Mouse (Mus musculus) brain, embryonic 18.5 days (tissue): ENCODE results near the gene Ddah2.

Experiments
- DNase-seq: peaks from one replicate; pipeline ENCODE4 v3.0.0-alpha.2; 2012; ENCODE audit warnings: low read depth, low spot score

Ddah2 gene

DNA sequence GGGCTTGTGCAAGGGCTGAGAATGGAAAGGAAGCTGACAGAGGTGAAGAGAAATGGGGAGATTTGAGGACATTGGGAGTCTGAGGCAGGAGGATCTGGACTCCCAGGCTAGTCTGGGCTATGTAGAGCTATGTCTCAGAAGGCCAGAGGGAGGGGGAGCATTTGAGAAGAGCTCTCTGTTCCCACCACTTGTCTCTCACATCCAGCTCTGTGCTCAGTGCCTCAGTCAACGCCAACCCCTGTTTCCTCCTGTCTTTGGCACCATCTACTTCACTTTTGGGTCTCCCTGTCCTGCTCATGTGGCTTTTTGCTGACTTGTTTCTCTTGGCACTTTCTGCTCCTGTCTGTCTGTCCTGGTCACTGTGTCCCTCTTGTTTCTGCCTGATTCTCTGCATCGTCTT lies 18.4 kb downstream of the Ddah2 start:
- DNase-seq = no peak

DNA sequence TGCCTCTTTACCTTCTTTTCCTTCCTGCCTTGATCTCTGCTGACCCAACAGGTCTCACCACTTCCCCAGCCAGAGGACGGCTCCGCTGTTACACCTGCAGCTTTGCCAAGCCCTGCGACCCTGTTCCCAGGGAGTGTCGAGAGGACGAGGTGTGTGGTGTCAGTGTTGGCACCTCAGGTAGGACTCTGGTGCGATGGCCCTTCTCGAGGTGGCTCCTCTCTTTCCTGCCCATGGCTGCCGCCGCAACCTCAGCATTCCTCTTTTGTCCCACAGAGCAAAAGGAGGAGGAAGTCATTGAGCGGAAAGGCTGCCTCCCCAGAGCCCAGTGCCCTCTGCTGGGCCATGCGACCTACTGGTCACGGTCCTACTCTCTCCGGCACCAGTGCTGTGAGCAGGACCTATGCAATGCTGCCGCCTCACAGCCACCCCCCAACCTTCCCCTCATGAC lies 19.0 kb downstream of the Ddah2 start, which contains the start of gene Ly6g6d:
Gene Ly6g6d (minus strand): TSS at position 280 of the 448 bp plus-strand sequence.
- no peak for DNase-seq

DNA sequence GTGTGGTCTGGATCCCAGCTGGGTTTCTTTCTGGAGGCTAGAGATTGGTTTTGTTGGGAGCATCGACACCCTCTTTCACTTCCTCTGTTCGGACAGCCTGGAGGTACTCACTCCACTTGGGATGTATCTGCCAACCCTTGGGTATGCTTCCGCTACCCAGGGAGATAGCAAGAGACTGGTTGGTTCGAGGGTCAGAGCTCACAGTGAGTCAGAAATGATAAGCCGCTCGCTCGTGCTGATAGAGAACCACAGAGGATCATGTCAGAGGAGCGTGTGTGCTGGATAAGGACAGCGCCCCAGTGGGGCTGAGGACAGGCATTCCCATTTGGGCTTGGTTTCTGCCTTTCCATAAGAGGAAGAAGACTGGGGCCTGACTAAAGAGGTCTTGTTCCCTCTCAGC lies 20.9 kb downstream of the Ddah2 start:
- DNase-seq = no peak

DNA sequence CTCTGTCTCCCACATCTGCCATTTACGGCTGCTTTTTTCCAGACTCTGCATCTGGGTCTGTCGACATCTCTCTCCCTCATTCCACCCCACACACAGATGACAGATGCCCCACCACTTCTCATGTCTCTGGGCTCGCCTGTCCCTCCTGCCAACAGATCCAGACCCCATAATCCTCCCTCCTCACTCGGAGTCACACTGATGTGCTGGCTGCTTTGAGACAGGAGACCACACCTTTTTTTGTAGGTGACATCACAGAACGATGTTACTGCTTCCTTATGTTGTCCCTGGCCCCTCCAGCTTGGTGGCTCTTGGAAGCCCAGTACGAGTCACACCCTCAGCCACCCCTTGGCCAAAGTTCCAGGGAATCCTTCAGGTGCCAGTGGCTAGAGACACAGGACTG lies 21.4 kb downstream of the Ddah2 start:
- DNase-seq = no peak

DNA sequence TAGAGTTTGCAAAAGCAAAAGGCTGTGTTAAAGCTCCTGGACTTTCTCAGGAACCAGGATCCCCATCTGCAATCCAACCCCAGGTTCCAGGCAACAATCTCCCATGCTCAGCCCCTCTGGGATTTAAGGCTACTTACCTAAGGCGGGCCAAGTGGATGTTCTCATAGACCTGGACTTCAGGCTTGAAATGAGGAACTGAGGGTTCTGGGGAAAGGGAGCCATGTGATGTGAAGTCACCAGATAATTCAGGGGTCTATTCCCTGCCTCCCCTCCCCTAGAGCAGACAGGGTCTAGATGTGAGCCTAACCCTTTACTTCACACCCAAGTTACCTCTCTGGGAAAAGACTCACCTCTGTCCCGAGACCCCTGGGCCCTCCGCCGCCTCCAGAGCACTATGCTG lies 21.9 kb downstream of the Ddah2 start:
- DNase-seq = no peak

DNA sequence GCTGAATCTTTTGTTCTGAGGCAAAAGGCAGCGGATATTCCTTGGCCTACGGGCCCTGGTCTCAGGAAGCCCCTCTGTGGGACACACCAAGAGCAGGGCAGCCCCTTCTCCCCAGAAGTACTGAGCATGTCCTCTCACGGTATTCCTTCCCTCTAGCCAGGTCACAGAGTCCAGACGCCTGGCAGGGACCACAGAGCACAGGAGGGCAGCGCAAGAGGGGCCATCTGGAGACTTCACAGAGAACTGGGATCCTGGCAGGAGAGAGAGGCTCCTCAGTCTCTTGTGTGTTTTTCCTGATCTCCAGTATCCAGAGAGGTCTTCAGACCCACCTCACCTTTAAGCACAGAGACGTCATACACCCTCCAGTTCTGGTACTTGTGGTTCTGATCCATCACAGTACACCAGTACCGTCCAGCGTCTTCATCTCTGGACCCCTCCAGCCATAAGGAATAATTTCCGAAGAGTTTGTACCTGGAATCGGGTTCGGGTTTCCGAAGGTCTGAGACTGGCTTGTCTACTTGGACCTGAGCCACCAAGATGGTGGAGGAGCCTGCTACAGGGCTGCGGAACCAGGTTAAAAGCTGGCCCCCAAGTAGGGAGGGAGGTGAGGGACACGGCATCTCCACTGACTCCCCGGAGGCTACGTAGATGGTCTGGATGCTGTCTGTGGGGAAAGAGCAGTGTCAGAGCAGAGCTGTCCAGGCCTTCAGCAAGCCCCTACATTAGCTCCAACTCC lies 24.2 kb downstream of the Ddah2 start:
- no peak for DNase-seq

DNA sequence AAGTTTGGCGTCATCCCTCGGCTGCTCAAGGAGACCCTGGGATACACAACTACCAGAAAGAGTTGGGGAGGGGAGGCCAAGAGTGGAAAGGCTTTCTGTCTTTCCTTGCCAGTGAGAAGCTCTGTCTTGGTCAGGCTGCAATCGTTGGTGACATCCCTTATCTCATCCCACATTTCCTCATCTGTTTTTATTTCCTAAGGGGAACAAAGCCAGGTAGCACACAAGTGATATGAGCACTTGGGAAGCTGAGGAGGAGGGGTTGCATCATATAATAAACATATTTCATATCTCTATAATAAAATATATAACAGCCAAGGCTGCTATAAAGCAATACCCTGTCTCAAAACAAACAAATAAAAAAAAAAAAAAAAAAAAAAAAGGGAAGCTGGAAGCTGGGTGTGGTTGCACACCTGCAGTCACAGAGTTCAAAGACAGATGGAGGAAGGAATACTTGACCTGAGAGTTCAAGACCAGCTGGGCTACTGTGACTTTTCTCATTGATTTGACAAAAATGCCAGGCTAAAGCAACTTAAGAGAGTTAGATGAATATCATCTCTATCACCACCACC lies 25.2 kb downstream of the Ddah2 start:
- no peak for DNase-seq

DNA sequence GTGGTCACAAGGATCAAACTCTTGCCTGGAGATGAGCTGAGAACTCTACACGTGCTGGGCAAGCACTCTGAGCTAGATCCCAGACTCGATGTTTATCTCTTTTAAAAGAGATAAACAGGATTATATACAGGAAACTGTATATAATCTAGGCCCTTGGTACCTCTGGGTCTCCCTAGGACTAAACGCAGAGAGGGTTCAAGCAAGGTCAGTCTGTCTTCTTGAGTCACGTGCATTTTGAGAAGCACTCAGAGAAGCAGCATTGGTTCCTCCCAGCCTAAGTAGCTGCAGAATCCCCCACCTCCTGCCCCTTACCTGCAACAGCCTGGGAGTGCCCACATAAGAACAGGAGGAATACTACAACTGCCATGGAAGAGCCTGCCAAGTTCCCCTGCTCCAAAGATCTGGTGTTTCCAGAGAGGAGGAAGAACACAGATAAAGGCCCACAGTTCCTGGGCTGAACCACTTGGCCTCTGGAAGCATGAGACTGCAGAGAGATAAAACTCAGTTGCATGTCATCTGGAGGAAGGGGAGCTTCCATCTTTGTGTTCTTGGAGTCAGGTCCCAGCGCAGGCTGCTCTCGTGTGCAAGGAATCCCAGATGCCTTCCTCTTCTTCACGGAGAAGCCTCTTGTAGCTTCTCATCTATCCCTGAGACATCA lies 26.5 kb downstream of the Ddah2 start, which contains the start of gene Ly6g6f:
Gene Ly6g6f (minus strand): TSS at position 403 of the 658 bp plus-strand sequence.
- DNase-seq = no peak

DNA sequence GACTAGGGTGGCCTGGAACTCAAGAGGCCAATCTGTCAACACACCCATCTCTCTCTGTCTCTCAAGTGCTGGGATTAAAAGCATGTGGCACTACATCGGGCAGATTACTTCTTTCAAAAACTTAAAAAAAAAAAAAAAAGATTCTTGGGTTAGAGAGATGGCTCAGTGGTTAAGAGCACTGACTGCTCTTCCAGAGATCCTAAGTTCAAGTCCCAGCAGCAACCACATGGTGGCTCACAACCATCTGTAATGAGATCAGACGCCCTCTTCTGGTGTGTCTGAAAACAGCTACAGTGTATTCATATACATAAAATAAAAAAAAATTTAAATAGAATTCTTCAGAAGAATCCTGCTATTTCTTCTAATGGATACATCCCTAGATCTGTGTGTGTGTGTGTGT lies 29.3 kb downstream of the Ddah2 start:
- DNase-seq = no peak

DNA sequence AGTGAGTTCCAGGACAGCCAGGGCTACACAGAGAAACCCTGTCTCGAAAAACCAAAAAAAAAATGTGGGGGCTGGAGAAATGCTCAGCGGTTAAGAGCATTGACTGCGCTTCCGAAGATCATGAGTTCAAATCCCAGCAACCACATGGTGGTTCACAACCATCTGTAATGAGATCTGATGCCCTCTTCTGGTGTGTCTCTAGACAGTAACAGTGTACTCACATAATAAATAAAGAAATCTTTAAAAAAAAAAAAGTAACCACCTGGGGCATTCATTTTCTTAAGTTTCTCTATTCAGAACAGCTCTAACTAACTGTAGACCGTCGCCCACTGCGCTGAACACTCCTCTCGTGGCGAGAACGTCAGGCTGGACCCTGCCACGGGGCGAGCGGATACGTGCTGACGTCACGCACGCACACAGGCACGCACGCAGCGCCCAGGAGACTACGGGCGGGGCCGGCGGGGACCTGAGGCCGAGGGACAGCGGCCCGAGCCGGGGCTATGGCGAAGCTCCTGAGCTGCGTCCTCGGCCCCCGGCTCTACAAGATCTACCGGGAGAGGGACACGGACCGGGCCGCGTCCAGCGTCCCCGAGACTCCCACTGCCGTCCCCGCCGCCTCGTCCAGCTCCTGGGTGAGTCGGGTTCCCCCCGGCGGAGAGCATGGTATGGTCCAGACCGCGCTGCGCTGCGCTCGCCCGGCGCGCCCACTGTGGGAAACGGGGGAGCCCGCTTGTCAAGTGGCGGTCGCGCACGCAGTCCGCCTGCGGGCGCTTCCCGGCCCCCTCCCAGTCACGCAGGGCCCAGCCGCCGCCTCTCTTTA lies 30.2 kb downstream of the Ddah2 start, which contains the start of gene Abhd16a:
Gene Abhd16a (plus strand): TSS at position 439 of the 820 bp plus-strand sequence.
- DNase-seq = peak; percentile 87

DNA sequence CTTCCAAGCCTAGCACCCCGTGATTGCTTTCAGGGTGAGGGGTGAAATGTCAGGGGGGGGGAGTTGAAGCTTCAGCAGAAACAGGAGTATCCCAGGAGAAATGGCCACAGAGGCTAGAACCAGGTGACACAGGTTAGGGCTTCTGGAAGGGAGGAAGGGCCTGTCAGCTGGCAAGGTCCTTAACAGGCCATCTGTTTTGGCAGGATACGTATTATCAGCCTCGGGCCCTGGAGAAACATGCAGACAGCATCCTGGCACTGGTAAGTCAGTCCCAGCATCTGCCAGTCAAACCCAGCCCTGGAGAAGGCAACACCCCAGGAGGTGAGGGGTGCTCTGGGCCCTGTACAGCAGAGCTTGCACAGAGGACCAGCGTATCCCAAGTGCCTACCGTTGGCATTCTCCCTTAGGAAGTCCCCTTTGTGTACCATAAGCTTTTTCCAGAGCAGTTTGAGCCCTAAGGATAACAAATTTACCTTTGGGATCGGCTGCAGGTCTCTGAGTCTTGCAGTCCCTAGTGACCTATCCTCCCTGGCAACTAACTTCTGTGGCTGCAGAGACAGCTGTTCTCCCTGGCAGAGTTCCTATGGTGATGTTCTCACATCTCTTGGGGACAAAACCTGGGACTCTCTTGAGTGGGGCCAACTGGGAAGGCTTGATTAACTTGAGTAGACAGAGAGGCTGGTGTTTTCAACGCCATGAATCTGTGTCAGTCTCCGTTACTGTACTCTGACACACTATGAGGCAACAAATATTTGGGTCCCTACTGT lies 31.5 kb downstream of the Ddah2 start:
- DNase-seq = no peak

DNA sequence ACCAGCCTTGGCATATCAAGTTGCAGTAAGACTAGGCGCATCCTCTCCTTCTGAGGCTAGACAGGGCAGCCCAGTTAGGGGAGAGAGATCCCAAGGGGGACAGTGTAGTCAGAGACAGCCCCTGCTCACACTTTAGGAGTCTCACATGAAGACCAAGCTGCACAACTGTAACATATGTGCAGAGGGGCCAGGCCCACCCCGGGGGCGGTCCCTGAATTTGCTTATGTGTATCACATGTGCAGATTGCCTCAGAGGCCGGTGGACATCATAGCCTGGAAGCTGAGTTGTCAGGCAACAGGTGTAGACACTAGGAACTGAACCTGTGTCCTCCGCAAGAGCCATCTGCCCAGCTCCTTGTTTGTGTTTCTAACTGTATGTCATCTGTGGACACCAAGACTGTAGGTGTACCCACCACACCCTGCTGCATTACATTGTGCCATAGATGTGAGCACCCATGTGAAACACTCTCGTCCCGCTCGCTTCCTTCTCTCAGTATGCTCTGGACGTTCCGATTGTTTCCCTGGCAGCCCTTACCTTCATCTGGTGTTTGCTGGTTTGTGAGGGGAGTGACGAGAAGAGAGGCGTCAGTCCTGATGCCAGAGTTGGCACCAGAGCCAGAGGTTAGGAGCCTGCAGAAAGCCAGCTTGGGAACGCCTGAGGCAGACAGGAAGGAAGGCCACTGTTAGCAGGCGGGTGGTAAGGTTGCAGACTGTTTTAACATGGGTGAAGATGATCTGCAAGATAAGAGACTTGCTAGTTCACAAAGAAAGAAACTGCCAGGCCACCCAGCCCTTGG lies 33.8 kb downstream of the Ddah2 start:
- DNase-seq = no peak

DNA sequence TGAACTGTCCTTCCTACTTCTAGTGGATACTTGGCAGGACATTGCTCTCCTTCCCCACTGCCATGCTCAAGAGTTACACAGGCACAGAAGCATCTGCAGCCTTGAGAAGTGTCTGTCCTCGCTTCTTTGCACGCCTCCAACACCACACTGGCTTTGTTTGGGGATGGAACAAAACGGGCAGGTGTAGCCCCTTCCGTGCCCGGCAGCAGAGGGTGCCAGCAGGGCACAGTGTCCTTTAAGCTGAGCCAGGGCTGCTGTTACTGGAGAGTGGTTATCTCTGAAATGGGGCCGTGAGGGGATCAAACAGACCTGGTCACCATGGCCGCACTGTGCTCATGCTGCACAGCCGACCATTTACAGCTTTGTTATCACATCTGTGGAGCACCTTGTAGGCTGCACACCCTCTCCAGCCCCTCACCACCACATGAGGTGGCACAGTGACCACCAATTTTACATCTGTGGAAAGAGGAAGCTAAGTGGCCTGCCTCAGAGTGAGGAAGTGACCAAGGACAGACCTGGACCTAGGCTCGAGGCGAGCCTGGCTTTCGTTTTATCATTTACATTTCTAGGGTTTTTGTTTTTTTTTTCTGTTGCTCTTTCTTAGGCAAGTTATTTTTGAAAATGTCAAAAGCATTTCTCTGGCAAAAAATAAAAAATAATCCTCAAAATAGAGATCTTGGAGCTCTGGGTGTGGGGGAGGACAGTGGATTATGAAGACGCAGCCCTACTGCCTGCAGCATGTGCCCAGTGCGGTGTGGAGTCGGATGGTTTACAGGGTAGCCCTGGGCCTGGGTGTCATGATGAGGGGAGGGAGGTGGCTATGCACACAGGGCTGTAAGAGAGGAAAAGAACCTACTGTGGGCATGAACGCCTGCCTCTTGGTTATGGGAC lies 35.9 kb downstream of the Ddah2 start:
- no peak for DNase-seq

DNA sequence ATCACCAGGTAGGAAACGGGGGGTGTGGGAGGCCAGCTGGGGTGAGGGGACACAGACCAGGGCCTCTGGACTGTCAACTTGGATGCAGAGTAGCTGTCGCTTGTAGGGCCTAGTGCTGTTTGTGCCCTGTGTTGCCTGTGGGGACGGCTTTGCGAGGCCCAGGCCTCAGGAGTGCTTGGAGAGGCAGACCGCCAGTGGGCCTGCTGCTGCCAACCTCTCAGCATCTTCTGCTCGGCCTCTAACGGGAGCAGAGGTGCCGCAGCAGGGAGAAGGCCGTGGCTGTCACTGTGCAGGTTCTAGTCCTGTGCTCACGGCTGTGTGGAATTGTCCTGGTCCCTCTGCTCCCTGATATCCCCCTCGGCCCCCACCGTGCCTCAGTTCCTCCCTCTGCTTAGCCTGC lies 37.8 kb downstream of the Ddah2 start:
- DNase-seq = no peak

DNA sequence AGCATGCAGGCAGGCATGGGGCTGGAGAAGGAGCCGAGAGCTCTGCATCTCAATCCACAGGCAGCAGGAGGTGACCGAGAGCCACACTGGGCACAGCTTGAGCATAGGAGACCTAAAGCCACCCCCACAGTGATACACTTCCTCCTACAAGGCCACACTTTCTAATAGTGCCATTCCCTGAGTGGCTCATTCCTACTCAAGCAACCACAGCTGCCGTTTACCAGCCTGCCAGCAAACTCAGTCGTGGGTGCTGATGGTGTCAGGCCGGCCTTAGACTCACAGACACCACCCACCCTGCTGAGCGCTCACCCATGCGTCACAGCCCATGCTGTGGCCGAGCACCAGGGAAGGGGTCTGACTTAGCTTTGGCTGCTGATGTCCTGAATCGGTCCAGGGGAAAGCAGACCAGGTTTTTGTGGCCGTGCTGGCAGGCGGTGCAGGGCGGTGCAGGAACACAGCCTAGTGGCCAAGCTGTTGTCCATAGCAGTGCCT lies 38.4 kb downstream of the Ddah2 start:
- no peak for DNase-seq

DNA sequence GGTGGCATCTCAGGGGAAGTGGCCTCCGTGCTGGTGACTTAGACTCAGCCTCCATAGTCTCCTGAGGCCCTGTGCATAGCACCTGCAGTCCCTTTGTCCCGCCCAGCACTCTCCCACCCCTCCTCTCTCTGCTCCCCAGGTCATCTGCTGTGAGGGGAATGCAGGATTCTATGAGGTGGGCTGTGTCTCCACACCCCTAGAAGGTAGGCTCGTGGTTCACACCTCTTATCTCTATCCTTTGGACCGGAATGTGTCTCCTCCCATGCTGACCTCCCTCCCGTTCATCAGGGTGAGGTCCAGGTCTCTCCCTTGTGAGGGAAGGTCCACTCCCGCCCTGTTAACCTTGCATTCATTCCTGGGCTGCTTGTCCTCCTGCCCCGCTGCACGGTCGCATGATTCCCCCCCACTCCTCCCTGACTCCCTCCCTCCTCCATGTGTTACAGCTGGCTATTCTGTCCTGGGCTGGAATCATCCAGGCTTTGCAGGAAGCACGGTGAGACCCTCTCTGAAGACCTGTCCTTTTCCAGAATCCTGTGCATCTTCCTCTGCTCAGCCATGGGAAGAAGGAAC lies 41.4 kb downstream of the Ddah2 start:
- DNase-seq = no peak

DNA sequence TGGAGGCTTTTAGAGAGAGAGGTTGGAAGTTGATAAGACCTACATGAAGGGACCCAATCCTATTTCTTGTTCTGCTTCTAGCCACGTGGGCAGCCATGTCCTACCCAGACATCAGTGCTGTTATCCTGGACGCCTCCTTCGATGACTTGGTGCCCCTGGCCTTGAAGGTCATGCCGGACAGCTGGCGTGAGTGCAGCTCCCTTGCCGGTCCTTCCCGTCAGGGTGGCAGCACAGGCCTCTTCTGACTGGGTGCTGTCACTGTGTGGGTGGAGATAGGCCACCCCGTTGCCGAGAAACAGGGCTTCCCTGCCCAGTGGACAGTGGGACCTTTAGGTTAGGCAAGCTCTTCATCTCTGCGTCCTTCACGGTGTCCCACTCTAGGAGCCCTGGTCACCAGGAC lies 42.3 kb downstream of the Ddah2 start:
- no peak for DNase-seq

DNA sequence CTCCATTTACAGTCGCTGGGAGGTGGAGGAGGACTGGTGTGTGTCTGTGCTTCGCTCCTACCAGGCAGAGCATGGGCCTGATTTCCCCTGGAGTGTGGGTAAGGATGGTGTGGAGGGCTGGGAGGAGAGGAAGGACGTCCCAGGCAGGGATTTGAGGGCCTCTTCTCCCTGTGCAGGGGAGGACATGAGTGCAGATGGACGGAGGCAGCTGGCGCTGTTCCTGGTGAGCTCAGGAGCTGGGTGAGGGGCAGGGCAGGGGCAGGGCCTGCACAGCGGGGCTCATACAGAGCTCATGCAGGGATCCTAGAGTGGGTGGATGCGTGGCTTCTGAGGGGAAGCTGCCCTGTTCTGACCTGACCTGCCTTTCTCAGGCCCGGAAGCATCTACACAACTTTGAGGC lies 43.5 kb downstream of the Ddah2 start:
- no peak for DNase-seq

DNA sequence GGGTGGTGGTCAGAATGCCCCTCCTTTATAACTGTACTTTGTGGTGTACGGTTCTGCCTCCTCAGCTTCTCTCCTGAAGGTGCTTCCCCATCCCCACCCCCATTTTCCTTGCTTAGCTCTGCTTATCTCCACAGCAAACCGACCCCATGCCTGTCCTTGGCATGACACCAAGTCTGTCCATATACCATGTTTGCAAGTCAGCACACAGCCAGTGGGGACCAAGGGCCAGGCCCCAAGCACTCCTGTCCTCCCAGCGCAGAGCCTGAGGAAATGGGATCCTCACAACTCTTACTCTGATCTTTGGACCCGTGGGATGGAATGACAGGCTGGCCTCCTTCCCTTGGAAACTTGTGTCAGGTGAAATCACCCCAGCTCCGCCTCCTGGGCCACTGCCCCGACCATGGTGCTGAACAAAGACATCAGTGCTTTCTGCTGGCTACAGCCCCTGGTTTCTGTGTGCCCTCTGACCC lies 44.4 kb downstream of the Ddah2 start:
- no peak for DNase-seq
